Mouse (Mus musculus) heart, adult 8-10 months (tissue): ENCODE results near the gene Klhdc8b. TPM values are rescaled to one million over a fixed set of nuclear protein-coding genes. Genes with fewer than 3 reads are reported as not detected.

Source experiments
- DNase-seq: peaks from one replicate; pipeline ENCODE4 v3.0.0; 2022; ENCODE audit warnings: low spot score
- total RNA-seq, 4 experiments: library from RNA; stranded (reverse); gene quantifications; 2 replicates each; pipeline ENCODE4 v1.2.4; 2022

Gene Klhdc8b
- total RNA-seq: 1 to 10 TPM; 3.9 to 6.7 (median 5.8) TPM

- no peak for DNase-seq
These were observed at the start of gene Klhdc8b for GRCm38 (mm10) chr9:108461181-108461631. Klhdc8b (minus strand) TSS chr9:108461581.

DNA sequence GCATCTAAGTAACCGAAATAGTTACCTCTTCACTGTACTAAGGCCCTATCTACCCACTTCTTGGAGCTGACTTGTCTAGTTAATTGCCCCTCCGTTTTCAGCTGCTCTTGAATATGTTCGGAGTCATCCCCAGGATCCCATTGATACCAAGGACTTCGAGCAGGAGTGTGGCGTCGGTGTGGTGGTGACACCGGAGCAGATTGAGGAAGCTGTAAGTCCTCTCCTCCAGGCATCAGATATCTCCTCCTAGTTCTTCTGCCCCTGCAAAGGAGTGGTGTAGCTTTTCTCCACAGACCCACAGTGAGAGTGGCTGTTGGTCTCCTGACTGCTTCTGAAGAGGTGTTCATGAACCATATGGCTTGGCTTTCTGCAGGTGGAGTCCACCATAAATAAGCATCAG lies 47.4 kb upstream of the Klhdc8b start:
- no peak for DNase-seq

DNA sequence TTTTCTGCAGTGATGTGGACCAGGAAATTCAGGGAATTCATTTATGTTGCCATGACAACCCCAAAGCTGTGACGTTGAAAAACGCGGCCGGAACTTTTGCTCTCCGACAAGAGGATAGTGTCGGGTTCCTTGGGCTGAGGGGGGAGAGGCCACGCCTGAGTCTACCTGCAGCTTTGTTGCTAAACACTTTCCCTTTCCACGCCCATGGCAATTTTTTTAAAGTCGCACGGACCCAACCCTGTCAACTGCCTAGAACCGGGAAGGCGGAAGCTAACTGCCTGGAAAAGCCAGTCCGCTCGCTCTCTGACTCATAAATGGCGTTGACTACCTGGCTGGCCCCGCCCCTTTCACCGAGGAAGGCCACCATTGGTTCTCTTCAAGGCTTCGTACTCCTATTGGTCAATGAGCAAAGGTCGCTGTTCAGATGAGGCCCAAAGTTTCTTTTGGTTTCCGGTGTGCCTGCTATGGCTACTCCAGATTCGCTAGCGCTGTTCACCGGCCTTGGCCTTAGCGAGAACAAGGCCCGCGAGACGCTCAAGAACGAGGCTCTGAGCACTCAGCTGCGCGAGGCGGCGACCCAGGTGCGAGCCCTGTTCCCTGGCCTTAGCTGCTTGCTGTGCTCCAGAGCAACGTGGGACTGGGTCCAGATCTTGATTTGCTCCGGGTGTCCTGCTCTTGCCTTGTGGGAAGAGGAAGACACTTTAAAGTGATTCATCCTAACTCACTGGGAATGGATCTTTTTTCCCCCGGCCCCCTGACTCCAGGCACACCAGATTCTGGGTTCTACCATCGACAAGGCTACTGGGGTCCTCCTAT lies 46.4 kb upstream of the Klhdc8b start, which contains the start of gene Qars:
Gene Qars (plus strand): TSS at position 88 of the 816 bp plus-strand sequence.
- DNase-seq: peak; percentile 96

- DNase-seq: no peak
These were observed 45.5 kb upstream of the Klhdc8b start for GRCm38 (mm10) chr9:108506901-108507300.

- DNase-seq: no peak
These were observed 38.6 kb upstream of the Klhdc8b start for GRCm38 (mm10) chr9:108499943-108500342.

GRCm38 (mm10) chr9:108499231-108499630 lies 37.9 kb upstream of the Klhdc8b start:
- DNase-seq: no peak

GRCm38 (mm10) chr9:108494905-108495304 lies 33.5 kb upstream of the Klhdc8b start:
- DNase-seq: no peak

- no peak for DNase-seq
These were observed 32.9 kb upstream of the Klhdc8b start for GRCm38 (mm10) chr9:108494146-108494825.

GRCm38 (mm10) chr9:108493246-108493645 lies 31.9 kb upstream of the Klhdc8b start:
- no peak for DNase-seq

GRCm38 (mm10) chr9:108492043-108492750 lies 30.8 kb upstream of the Klhdc8b start:
- no peak for DNase-seq

GRCm38 (mm10) chr9:108491286-108491580 lies 29.9 kb upstream of the Klhdc8b start:
- no peak for DNase-seq

DNA sequence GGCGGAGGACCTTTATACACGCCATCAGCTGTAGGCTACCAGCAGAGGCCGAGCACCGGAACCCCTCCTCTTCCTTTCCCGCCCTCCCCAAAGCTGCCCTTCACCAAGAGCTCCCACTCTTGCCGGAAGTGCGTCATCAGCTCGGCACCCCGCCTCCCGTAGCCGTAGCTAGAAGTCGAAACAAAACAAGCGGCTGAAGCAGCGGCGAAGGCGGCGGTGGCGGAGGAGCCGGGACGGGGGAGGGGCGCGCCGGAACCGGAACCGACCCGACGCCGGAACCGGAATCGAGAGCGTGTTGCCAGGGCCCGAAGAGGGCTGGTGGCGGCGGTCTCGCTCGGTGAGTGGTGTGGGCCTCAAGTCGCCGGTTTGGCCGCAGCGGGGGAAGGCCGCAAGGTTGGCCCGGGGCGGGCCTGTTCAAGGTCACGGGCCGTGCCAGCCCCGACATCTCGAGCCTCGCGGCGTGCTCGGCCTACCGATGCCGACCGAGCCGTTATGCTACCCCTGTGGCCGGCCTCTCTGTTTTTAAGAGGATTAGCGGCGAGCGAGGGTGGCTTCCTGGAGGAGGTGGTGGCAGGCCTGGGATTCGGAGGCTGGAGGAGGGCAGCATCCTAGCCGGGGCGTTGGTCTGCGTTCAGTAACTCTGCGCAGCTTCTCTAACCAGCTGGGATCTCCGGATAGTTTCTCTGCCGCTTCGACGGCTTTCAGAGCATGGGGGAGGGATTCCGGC lies 29.3 kb upstream of the Klhdc8b start, which contains the start of gene Usp19:
Gene Usp19 (plus strand): TSS at position 44 of the 727 bp plus-strand sequence.
- DNase-seq: peak; percentile 95

- DNase-seq: no peak
These were observed 28.5 kb upstream of the Klhdc8b start for GRCm38 (mm10) chr9:108489702-108490558.

DNA sequence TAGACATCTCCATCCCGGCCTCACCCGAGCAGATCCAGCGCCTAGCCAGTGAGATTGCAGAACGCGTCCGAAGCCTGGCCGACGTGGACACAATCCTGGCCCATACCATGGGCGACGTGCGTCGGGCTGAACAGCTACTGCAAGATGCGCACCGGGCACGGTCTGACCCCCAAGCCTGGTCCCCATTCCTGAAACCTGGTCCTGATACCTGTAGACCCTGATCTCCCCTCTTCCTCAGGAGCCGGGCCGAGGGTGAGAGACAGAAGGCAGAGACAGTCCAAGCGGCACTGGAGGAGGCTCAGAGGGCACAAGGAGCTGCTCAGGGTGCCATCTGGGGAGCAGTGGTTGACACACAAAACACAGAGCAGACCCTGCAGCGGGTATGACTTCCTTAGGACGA lies 27.8 kb upstream of the Klhdc8b start:
- DNase-seq: no peak

- DNase-seq: no peak
These were observed 27.0 kb upstream of the Klhdc8b start for GRCm38 (mm10) chr9:108488403-108488802.

DNA sequence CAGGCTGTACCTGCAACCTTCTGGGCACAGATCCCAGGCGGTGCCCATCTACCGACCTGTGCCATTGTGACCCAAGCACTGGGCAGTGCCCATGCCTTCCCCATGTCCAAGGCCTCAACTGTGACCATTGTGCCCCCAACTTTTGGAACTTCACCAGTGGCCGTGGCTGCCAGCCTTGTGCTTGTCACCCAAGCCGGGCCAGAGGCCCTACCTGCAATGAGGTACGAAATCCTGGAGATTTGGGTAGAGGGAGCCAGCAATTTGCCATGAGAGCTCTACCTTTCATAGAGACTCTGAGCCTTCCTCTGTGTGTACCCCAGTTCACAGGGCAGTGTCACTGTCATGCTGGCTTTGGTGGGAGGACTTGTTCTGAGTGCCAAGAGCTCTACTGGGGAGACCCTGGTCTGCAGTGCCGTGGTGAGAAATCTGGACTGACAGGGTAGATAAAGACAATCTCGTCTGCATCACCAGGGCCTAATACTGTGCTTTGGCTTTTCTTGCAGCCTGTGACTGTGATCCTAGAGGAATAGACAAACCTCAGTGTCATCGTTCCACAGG lies 25.7 kb upstream of the Klhdc8b start:
- no peak for DNase-seq

GRCm38 (mm10) chr9:108485301-108485875 lies 24.0 kb upstream of the Klhdc8b start:
- DNase-seq: no peak

- DNase-seq: no peak
These were observed 22.6 kb upstream of the Klhdc8b start for GRCm38 (mm10) chr9:108484021-108484420.

- DNase-seq: no peak
These were observed 21.8 kb upstream of the Klhdc8b start for GRCm38 (mm10) chr9:108483051-108483790.
